Mouse (Mus musculus): Measurements from ENCODE around the gene Nfkbie. TPM values are rescaled to one million over a fixed set of nuclear protein-coding genes. Genes with fewer than 3 reads are reported as not detected.

Nfkbie gene
- polyA plus RNA-seq, 1 experiment from 2014 or later: 5.1 TPM

DNA sequence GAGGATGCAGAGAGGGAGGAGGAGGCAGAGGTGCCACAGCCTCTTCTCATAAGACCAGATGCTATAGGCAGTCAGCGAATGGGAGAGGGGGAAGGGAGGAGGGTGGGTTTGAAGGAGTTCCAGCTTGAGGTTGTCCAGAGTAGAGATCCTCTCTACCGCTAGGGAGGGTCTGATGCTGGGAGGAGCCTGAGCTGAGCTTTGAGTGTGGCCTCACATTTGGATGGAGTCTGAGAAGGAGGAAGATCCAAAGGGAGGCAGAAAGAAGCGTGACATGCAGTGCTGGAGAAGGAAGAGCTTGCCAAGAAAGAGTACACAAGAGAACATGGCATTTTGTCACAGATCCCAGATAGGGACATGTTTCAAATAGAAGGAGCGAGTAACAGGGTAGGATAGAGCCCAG, 17.1 kb upstream of the Nfkbie start:
- Histone ChIP-seq H3K36me3 (ENCODE audit: insufficient read depth, low read length) (no peaks in the 10 kb centered on the region), H3K9ac (ENCODE audit: low read depth, low read length) (no peak overlapping the region), H3K9me3 (replicated peaks; ENCODE audit: low read length) (no peaks in the 10 kb centered on the region), H3K4me1 (replicated peaks; ENCODE audit: insufficient read depth, low read length) (no peaks in the 10 kb centered on the region), H3K27me3 (ENCODE audit: insufficient read depth, low read length) (peaks cover 15% of the 10 kb centered on the region), H3K4me2 (ENCODE audit: low read length) (no peak overlapping the region), H3K4me3 (replicated peaks; ENCODE audit: low read depth, low read length) (no peak overlapping the region), H3K27ac (no peak overlapping the region)
- no peak for ATAC-seq (replicated peaks; ENCODE audit: low FRiP score, low read depth)
- no peak for TF ChIP-seq CTCF (IDR thresholded peaks at IDR 0.05; ENCODE audit: low read depth)
- no peak for DNase-seq (ENCODE audit: low spot score)
- WGBS: 61% methylated on average over 4 of the region's 4 CpGs

DNA sequence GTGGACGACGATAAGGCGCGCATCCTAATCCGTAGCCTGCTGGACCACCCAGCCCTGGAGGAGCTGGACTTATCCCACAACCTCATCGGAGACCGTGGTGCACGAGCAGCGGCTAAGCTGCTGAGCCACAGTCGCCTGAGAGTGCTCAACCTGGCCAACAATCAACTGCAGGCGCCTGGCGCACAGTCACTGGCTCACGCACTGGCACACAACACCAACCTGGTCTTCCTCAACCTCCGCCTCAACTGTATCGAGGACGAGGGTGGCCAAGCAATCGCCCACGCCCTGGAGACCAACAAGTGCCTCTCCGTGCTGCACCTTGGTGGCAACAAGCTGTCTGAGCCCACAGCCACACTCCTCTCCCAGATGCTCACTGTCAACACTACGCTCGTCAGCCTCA, 15.8 kb upstream of the Nfkbie start:
- no peak overlapping the region for H3K4me2 ChIP-seq (ENCODE audit: low read length)
- H3K9me3 ChIP-seq (replicated peaks; ENCODE audit: low read length): no peaks in the 10 kb centered on the region
- H3K27me3 ChIP-seq (ENCODE audit: insufficient read depth, low read length): peaks cover 26% of the 10 kb centered on the region
- ATAC-seq (replicated peaks; ENCODE audit: low FRiP score, low read depth) (no peak), DNase-seq (ENCODE audit: low spot score) (no peak)
- WGBS: 81% methylated on average over 21 of the region's 21 CpGs
- H3K4me3 ChIP-seq (replicated peaks; ENCODE audit: low read depth, low read length): no peak overlapping the region
- H3K4me1 ChIP-seq (replicated peaks; ENCODE audit: insufficient read depth, low read length): peaks cover 1% of the 10 kb centered on the region; the same call in 1 of the 2 replicates
- no peak overlapping the region for H3K27ac ChIP-seq
- no peak for TF ChIP-seq CTCF (IDR thresholded peaks at IDR 0.05; ENCODE audit: low read depth)
- H3K36me3 ChIP-seq (ENCODE audit: insufficient read depth, low read length): no peaks in the 10 kb centered on the region
- H3K9ac ChIP-seq (ENCODE audit: low read depth, low read length): no peak overlapping the region

DNA sequence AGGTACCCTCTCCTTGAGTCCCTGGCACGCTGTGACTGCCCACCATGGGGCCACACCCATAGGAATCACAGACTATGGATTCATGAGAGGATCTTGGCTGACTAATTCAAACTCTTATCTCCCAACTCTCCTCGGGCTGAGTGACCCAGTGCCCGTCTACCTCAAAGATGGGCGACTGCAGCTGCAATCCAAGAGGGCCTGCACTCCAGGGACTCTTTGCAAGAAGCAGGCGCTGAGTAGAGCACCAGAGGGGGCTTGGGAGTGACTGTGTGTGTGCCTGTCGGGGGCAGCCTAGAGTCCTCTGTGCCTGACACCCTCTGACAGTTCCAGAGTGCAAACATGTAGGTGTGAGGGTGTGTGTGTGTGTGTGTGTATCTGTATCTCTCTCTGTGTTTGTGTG, 13.4 kb upstream of the Nfkbie start:
- no peak for DNase-seq (ENCODE audit: low spot score)
- 30% methylated on average over 6 of the region's 6 CpGs for WGBS
- no peak overlapping the region for H3K9ac ChIP-seq (ENCODE audit: low read depth, low read length)
- H3K4me2 ChIP-seq (ENCODE audit: low read length): no peak overlapping the region
- no peak for ATAC-seq (replicated peaks; ENCODE audit: low FRiP score, low read depth)
- no peak overlapping the region for H3K4me3 ChIP-seq (replicated peaks; ENCODE audit: low read depth, low read length)
- H3K36me3 ChIP-seq (ENCODE audit: insufficient read depth, low read length): no peaks in the 10 kb centered on the region
- H3K4me1 ChIP-seq (replicated peaks; ENCODE audit: insufficient read depth, low read length): peaks cover 12% of the 10 kb centered on the region
- no peaks in the 10 kb centered on the region for H3K9me3 ChIP-seq (replicated peaks; ENCODE audit: low read length)
- peaks cover 48% of the 10 kb centered on the region for H3K27me3 ChIP-seq (ENCODE audit: insufficient read depth, low read length)
- no peak overlapping the region for H3K27ac ChIP-seq
- TF ChIP-seq CTCF (IDR thresholded peaks at IDR 0.05; ENCODE audit: low read depth): no peak

DNA sequence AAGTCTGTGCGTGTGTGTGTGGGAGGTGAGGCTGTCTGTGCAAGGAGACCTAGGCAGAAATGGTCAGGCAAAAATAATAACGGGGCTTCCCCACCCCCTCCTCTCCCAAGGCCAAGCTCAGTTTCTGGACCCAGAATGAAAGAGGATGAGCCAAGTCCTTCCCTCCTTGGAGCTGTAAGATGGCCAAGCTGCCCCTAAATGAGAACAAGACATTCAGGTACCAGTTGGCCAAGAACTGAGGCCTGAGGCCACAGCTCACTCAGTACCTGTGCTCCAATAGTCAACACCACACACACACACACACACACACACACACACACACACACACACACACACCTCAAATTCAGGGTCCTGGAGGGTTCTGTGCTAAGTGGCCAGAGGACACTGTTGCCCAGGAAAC, 12.8 kb upstream of the Nfkbie start:
- no peak for ATAC-seq (replicated peaks; ENCODE audit: low FRiP score, low read depth)
- H3K27ac ChIP-seq: no peak overlapping the region

GRCm38 (mm10) chr17:45543115-45543514, 12.4 kb upstream of the Nfkbie start:
- H3K4me3 ChIP-seq (replicated peaks; ENCODE audit: low read depth, low read length): no peak overlapping the region
- H3K9ac ChIP-seq (ENCODE audit: low read depth, low read length): no peak overlapping the region
- ATAC-seq (replicated peaks; ENCODE audit: low FRiP score, low read depth) (no peak), DNase-seq (ENCODE audit: low spot score) (no peak)
- no peak overlapping the region for H3K4me2 ChIP-seq (ENCODE audit: low read length)
- no peak overlapping the region for H3K27ac ChIP-seq
- H3K4me1 ChIP-seq (replicated peaks; ENCODE audit: insufficient read depth, low read length): peaks cover 12% of the 10 kb centered on the region
- H3K9me3 ChIP-seq (replicated peaks; ENCODE audit: low read length): no peaks in the 10 kb centered on the region
- H3K36me3 ChIP-seq (ENCODE audit: insufficient read depth, low read length): no peaks in the 10 kb centered on the region
- no peak for TF ChIP-seq CTCF (IDR thresholded peaks at IDR 0.05; ENCODE audit: low read depth)
- 29% methylated on average over 1 of the region's 1 CpGs for WGBS
- peaks cover 48% of the 10 kb centered on the region for H3K27me3 ChIP-seq (ENCODE audit: insufficient read depth, low read length)

More for the DNA sequence above, 12.8 kb upstream of the Nfkbie start:
- Histone ChIP-seq H3K4me1 (replicated peaks; ENCODE audit: insufficient read depth, low read length) (peaks cover 12% of the 10 kb centered on the region), H3K9ac (ENCODE audit: low read depth, low read length) (no peak overlapping the region), H3K9me3 (replicated peaks; ENCODE audit: low read length) (no peaks in the 10 kb centered on the region), H3K27me3 (ENCODE audit: insufficient read depth, low read length) (peaks cover 48% of the 10 kb centered on the region), H3K4me2 (ENCODE audit: low read length) (no peak overlapping the region), H3K36me3 (ENCODE audit: insufficient read depth, low read length) (no peaks in the 10 kb centered on the region), H3K4me3 (replicated peaks; ENCODE audit: low read depth, low read length) (no peak overlapping the region)
- no peak for TF ChIP-seq CTCF (IDR thresholded peaks at IDR 0.05; ENCODE audit: low read depth)
- 48% methylated on average over 2 of the region's 2 CpGs for WGBS
- no peak for DNase-seq (ENCODE audit: low spot score)

- H3K4me1 ChIP-seq (replicated peaks; ENCODE audit: insufficient read depth, low read length): peaks cover 18% of the 10 kb centered on the region
These were observed 11.3 kb upstream of the Nfkbie start for GRCm38 (mm10) chr17:45544001-45544872.

More at GRCm38 (mm10) chr17:45544001-45544872, 11.3 kb upstream of the Nfkbie start:
- DNase-seq (ENCODE audit: low spot score): no peak
- H3K4me2 ChIP-seq (ENCODE audit: low read length): no peak overlapping the region
- no peak for TF ChIP-seq CTCF (IDR thresholded peaks at IDR 0.05; ENCODE audit: low read depth)
- WGBS: 13% methylated on average over 24 of the region's 24 CpGs
- no peak overlapping the region for H3K27ac ChIP-seq
- 0 out of 2 replicates have a peak overlapping the region, but pooled peaks have one; percentile 24 for H3K4me3 ChIP-seq (replicated peaks; ENCODE audit: low read depth, low read length)
- peaks cover 45% of the 10 kb centered on the region for H3K27me3 ChIP-seq (ENCODE audit: insufficient read depth, low read length)
- H3K9me3 ChIP-seq (replicated peaks; ENCODE audit: low read length): no peaks in the 10 kb centered on the region
- ATAC-seq (replicated peaks; ENCODE audit: low FRiP score, low read depth): no peak
- H3K36me3 ChIP-seq (ENCODE audit: insufficient read depth, low read length): no peaks in the 10 kb centered on the region
- H3K9ac ChIP-seq (ENCODE audit: low read depth, low read length): no peak overlapping the region
